Mouse (Mus musculus) megakaryocyte progenitor cell, adult 5-6 weeks (primary cell): Measurements from ENCODE around the gene Slc25a31. TPM values are rescaled to one million over a fixed set of nuclear protein-coding genes. Genes with fewer than 3 reads are reported as not detected.
A peak's percentile ranks its signal among the peaks of the same experiment; 100 is the strongest.

Source experiments
- ATAC-seq: replicated peaks from 2 replicates; pipeline ENCODE4 v1.8.0; 2016; ENCODE audit warnings: mild to moderate bottlenecking, moderate TSS enrichment, inconsistent platforms; ENCODE audit not compliant: poor library complexity
- total RNA-seq, 2 experiments: library from RNA; stranded (forward) in 1 of 2; stranded (reverse) in 1 of 2; fragments of 157-497, 149-512 nt in 1 of 2; fragments of 200-1000 nt in 1 of 2; gene quantifications; 2 replicates each; pipeline versions ENCODE4 v1.2.3 to v1.2.4; 2015 to 2017

Gene Slc25a31
- total RNA-seq, 2 experiments from 2014 or later = not detected

GRCm38 (mm10) chr3:40716056-40716455, 7.4 kb downstream of the Slc25a31 start:
- no peak for ATAC-seq

- ATAC-seq = no peak
Observed at GRCm38 (mm10) chr3:40719022-40719421, 10.4 kb downstream of the Slc25a31 start.

GRCm38 (mm10) chr3:40738381-40738912, 29.8 kb downstream of the Slc25a31 start:
- ATAC-seq = no peak

- ATAC-seq = peak; percentile 35
Observed at GRCm38 (mm10) chr3:40744024-40744835, 35.6 kb downstream of the Slc25a31 start, which contains the start of gene Hspa4l. Gene Hspa4l (plus strand): TSS chr3:40744495.

- peak; percentile 72 for ATAC-seq
Observed at GRCm38 (mm10) chr3:40744836-40745660, 36.4 kb downstream of the Slc25a31 start.

- ATAC-seq = peak; percentile 45
Observed at GRCm38 (mm10) chr3:40745661-40746547, 37.2 kb downstream of the Slc25a31 start.

- ATAC-seq = no peak
Observed at GRCm38 (mm10) chr3:40760746-40761145, 52.1 kb downstream of the Slc25a31 start.

GRCm38 (mm10) chr3:40761312-40761711, 52.7 kb downstream of the Slc25a31 start:
- no peak for ATAC-seq

Other genes with a start within 250 kb of the Slc25a31 start
- gene Intu, start 177.6 kb upstream of the Slc25a31 start, total RNA-seq (2015) = 2.9 and 3.7 TPM in 2 replicates
- gene Intu, start 177.6 kb upstream of the Slc25a31 start, total RNA-seq (2017) = 2.5 and 3.0 TPM in 2 replicates
- gene Hspa4l, start 35.6 kb downstream of the Slc25a31 start, total RNA-seq (2015) = 39.7 and 45.1 TPM in 2 replicates
- 54.6 and 55.7 TPM in 2 replicates for gene Hspa4l, start 35.6 kb downstream of the Slc25a31 start, total RNA-seq (2017)
- gene Plk4, start 91.2 kb downstream of the Slc25a31 start, total RNA-seq (2015) = 76.6 and 80.1 TPM in 2 replicates
- 76.3 and 107 TPM in 2 replicates for gene Plk4, start 91.2 kb downstream of the Slc25a31 start, total RNA-seq (2017)
- gene Mfsd8, start 138.0 kb downstream of the Slc25a31 start, total RNA-seq (2015) = 9.2 and 12.9 TPM in 2 replicates
- 4.2 and 6.5 TPM in 2 replicates for gene Mfsd8, start 138.0 kb downstream of the Slc25a31 start, total RNA-seq (2017)
- 4.7 and 6.5 TPM in 2 replicates for gene Abhd18, start 138.1 kb downstream of the Slc25a31 start, total RNA-seq (2015)
- gene Abhd18, start 138.1 kb downstream of the Slc25a31 start, total RNA-seq (2017) = 3.9 and 7.4 TPM in 2 replicates
- gene 1700034I23Rik, start 193.7 kb downstream of the Slc25a31 start, total RNA-seq (2015) = not detected in 2 replicates
- not detected in 2 replicates for gene 1700034I23Rik, start 193.7 kb downstream of the Slc25a31 start, total RNA-seq (2017)
- 24.0 and 28.6 TPM in 2 replicates for gene Larp1b, start 241.0 kb downstream of the Slc25a31 start, total RNA-seq (2015)
- 33.5 and 43.6 TPM in 2 replicates for gene Larp1b, start 241.0 kb downstream of the Slc25a31 start, total RNA-seq (2017)